Mouse (Mus musculus) megakaryocyte, embryonic 14.5 days (primary cell): ENCODE data around the gene Gm5136.

Experiments
- FLI1 ChIP-seq: IDR thresholded peaks from 2 replicates; pipeline ENCODE4 v1.6.1; 2012; ENCODE audit warnings: low read length, inconsistent platforms, mixed read lengths
- GATA1 ChIP-seq: IDR thresholded peaks from 3 replicates; pipeline ENCODE4 v1.6.1; 2012; ENCODE audit warnings: mixed read lengths, low read length, inconsistent platforms, borderline replicate concordance

DNA sequence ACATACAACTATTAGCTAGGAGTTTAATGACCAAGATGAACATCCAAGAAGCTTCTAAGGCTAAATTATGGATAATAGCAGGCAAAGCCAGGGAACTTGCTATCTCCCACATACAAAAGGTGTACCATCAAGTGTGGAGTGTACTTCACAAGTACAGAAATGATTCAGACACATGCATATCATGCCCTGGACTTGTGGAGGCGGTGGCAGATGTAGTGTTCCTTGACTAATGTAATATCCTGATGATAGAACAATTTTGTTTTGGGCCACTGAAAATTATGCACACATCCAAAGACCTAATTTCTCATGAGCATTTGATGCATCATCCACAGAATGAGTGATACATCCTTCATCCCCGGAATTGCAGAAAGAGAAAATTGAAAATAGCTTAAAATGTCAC lies 43.8 kb upstream of the Gm5136 start:
- TF ChIP-seq GATA1, result no peak
- TF ChIP-seq FLI1, result no peak
